Mouse (Mus musculus) heart, postnatal 0 days (tissue): ENCODE measurements around the gene Glb1l2.

Experiments
- CTCF ChIP-seq: IDR thresholded peaks from 2 replicates; pipeline ENCODE4 v1.5.1; 2016; ENCODE audit warnings: antibody characterized with exemption, control low read depth, low read depth
- EP300 ChIP-seq: IDR thresholded peaks from 2 replicates; pipeline ENCODE4 v1.6.1; 2016; ENCODE audit warnings: antibody characterized with exemption, low read depth

- no peak for TF ChIP-seq CTCF
- no peak for TF ChIP-seq EP300
These were observed 1.9 kb downstream of the Glb1l2 start for GRCm38 (mm10) chr9:26804321-26804720.
